Mouse (Mus musculus) brain, embryonic 14.5 days (tissue): ENCODE results near the gene Pglyrp1.

ENCODE experiments used
- CTCF ChIP-seq: fragments of 200-500 bp; IDR thresholded peaks from 2 replicates; pipeline ENCODE4 v1.5.1; 2012; ENCODE audit warnings: inconsistent platforms, mild to moderate bottlenecking, moderate library complexity, borderline replicate concordance; ENCODE audit not compliant: insufficient read depth, insufficient read length; ENCODE audit errors: extremely low read depth
- POLR2A ChIP-seq: fragments of 200-500 bp; IDR thresholded peaks from 2 replicates; pipeline ENCODE4 v1.6.1; 2012; ENCODE audit warnings: mild to moderate bottlenecking, inconsistent platforms, borderline replicate concordance; ENCODE audit not compliant: poor library complexity, insufficient read depth, insufficient read length, severe bottlenecking; ENCODE audit errors: extremely low read depth

GRCm38 (mm10) chr7:18925162-18925938 is 54.2 kb downstream of the Pglyrp1 start, which contains the start of gene Nova2:
- peak; percentile 90; the same call in 1 of the 2 replicates for TF ChIP-seq POLR2A
- TF ChIP-seq CTCF, result 0 out of 2 replicates have a peak, but pooled peaks have one; percentile 7
